Mouse (Mus musculus): ENCODE measurements around the gene Irx3.

The Irx3 gene

GRCm38 (mm10) chr8:91801839-91802238, at the start of gene Irx3:
Gene Irx3, minus strand, starts transcription at chr8:91802067.
- peak; percentile 20 for DNase-seq

GRCm38 (mm10) chr8:91851359-91851758, 49.5 kb upstream of the Irx3 start:
- no peak for DNase-seq

- DNase-seq: no peak
These were observed 48.1 kb upstream of the Irx3 start for GRCm38 (mm10) chr8:91849984-91850383.

GRCm38 (mm10) chr8:91849529-91849928, 47.7 kb upstream of the Irx3 start:
- no peak for DNase-seq

GRCm38 (mm10) chr8:91845641-91846040, 43.8 kb upstream of the Irx3 start:
- DNase-seq: peak; percentile 13

- DNase-seq: no peak
These were observed 35.3 kb upstream of the Irx3 start for GRCm38 (mm10) chr8:91837131-91837530.

GRCm38 (mm10) chr8:91836685-91837084, 34.8 kb upstream of the Irx3 start:
- no peak for DNase-seq

- DNase-seq: no peak
These were observed 25.8 kb upstream of the Irx3 start for GRCm38 (mm10) chr8:91827661-91828060.

- DNase-seq: no peak
These were observed 25.3 kb upstream of the Irx3 start for GRCm38 (mm10) chr8:91827192-91827591.

GRCm38 (mm10) chr8:91823357-91823756, 21.5 kb upstream of the Irx3 start:
- DNase-seq: no peak

- no peak for DNase-seq
These were observed 20.9 kb upstream of the Irx3 start for GRCm38 (mm10) chr8:91822746-91823145.

- no peak for DNase-seq
These were observed 20.1 kb upstream of the Irx3 start for GRCm38 (mm10) chr8:91821976-91822375.

- DNase-seq: no peak
These were observed 17.9 kb upstream of the Irx3 start for GRCm38 (mm10) chr8:91819778-91820177.

GRCm38 (mm10) chr8:91818784-91819183, 16.9 kb upstream of the Irx3 start:
- DNase-seq: no peak

- DNase-seq: no peak
These were observed 12.2 kb upstream of the Irx3 start for GRCm38 (mm10) chr8:91814106-91814505.

GRCm38 (mm10) chr8:91806720-91807241, 4.9 kb upstream of the Irx3 start:
- no peak for DNase-seq

GRCm38 (mm10) chr8:91806084-91806719, 4.3 kb upstream of the Irx3 start:
- no peak for DNase-seq

GRCm38 (mm10) chr8:91805254-91805671, 3.4 kb upstream of the Irx3 start:
- no peak for DNase-seq

- no peak for DNase-seq
These were observed 2.8 kb upstream of the Irx3 start for GRCm38 (mm10) chr8:91804403-91805253.

GRCm38 (mm10) chr8:91803515-91804402, 1.9 kb upstream of the Irx3 start:
- DNase-seq: no peak

GRCm38 (mm10) chr8:91802401-91803322, 795 bp upstream of the Irx3 start:
- DNase-seq: no peak
